14 mouse cellular contexts compared by ENCODE assay signal in the genomic region with DNA sequence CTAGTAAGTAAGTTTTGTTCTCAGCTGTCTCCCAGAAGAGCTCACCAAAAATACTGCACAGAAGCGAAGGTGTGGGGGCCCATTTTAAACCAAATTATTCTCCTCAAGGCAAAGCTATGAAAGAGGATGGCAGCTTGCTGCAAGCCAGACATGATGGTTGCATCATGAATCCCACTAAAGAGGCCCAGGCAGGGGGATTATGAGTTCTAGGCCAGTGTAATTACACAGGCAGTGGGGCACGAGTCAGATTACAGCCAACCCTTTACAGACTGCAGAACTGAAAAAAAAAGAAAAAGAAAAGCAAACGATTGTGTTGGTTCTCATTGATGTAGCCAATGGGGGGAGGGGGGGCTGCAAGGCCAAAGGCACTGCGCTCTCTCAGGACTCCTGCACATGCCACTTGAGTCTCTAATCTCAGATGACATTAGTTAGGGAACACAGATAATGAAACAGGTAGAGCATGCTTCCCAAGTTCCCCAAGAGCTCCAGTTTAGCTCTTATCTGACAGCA.
"Had no signal": no experiment of that assay in that cellular context is flagged by ENCODE, and none has a peak within 500 bp of the region (broad histone marks: within the 10 kb centered on the region; RNA-seq: fewer than 3 reads in every experiment).

No protein-coding gene starts in this region.

- H3K9me3 ChIP-seq: liver, embryonic 13.5 days; neural tube, embryonic 15.5 days; stomach, embryonic 15.5 days had no signal

- H3K4me1 ChIP-seq: liver, embryonic 13.5 days; neural tube, embryonic 15.5 days; stomach, embryonic 15.5 days had no signal

- H3K4me3 ChIP-seq: liver, embryonic 13.5 days; myocyte; neural tube, embryonic 15.5 days; stomach, embryonic 15.5 days had no signal

- H3K9ac ChIP-seq: liver, embryonic 13.5 days; neural tube, embryonic 15.5 days; stomach, embryonic 15.5 days had no signal

- H3K27ac ChIP-seq: liver, embryonic 13.5 days; neural tube, embryonic 15.5 days; stomach, embryonic 15.5 days had no signal

- H3K36me3 ChIP-seq: liver, embryonic 13.5 days; neural tube, embryonic 15.5 days; stomach, embryonic 15.5 days had no signal

- H3K4me2 ChIP-seq: liver, embryonic 13.5 days; neural tube, embryonic 15.5 days; stomach, embryonic 15.5 days had no signal

- DNase-seq: kidney, adult 11 months; kidney, adult 9 months; kidney, postnatal 10 days; left cerebral cortex, postnatal 4 days; liver; liver, embryonic 13.5 days; lung, adult 18-20 months; midbrain, embryonic 14.5 days; right cerebral cortex, postnatal 14 days; thymus, adult 2 months; thymus, postnatal 25 days had no signal
